Mouse (Mus musculus) kidney, postnatal 36 days (tissue): ENCODE measurements around the gene Lgalsl.

Experiments used
- DNase-seq, 2 experiments: peaks; one replicate each; pipeline ENCODE4 v3.0.0; 2021 to 2022; ENCODE audit warnings: mixed read lengths in 2 of 2

The Lgalsl gene

GRCm38 (mm10) chr11:20823301-20823700 lies 7.6 kb downstream of the Lgalsl start:
- no peak for DNase-seq

GRCm38 (mm10) chr11:20821351-20821750 lies 9.5 kb downstream of the Lgalsl start:
- no peak for DNase-seq

- DNase-seq, result no peak
Measured at GRCm38 (mm10) chr11:20813901-20814523, 16.8 kb downstream of the Lgalsl start.

- peak; percentile 5 to 14 for DNase-seq
Measured at GRCm38 (mm10) chr11:20812153-20812887, 18.5 kb downstream of the Lgalsl start.

GRCm38 (mm10) chr11:20806659-20807058 lies 24.2 kb downstream of the Lgalsl start:
- DNase-seq, result no peak

- no peak for DNase-seq
Measured at GRCm38 (mm10) chr11:20805604-20806249, 25.1 kb downstream of the Lgalsl start.

GRCm38 (mm10) chr11:20804416-20804815 lies 26.4 kb downstream of the Lgalsl start:
- no peak for DNase-seq

- DNase-seq, result peak in 1 of 2 experiments; percentile 20
Measured at GRCm38 (mm10) chr11:20800277-20801092, 30.4 kb downstream of the Lgalsl start.

- DNase-seq, result no peak
Measured at GRCm38 (mm10) chr11:20797841-20798240, 33.0 kb downstream of the Lgalsl start.

- no peak for DNase-seq
Measured at GRCm38 (mm10) chr11:20795466-20795865, 35.4 kb downstream of the Lgalsl start.

GRCm38 (mm10) chr11:20794913-20795254 lies 36.0 kb downstream of the Lgalsl start:
- DNase-seq, result no peak

- peak; percentile 86 to 91 for DNase-seq
Measured at GRCm38 (mm10) chr11:20794196-20794912, 36.5 kb downstream of the Lgalsl start.

GRCm38 (mm10) chr11:20793676-20794075 lies 37.2 kb downstream of the Lgalsl start:
- no peak for DNase-seq

- DNase-seq, result no peak
Measured at GRCm38 (mm10) chr11:20792667-20793066, 38.2 kb downstream of the Lgalsl start.

GRCm38 (mm10) chr11:20791334-20791733 lies 39.5 kb downstream of the Lgalsl start:
- DNase-seq, result peak in 1 of 2 experiments; percentile 7

- DNase-seq, result peak in 1 of 2 experiments; percentile 20
Measured at GRCm38 (mm10) chr11:20789015-20789414, 41.8 kb downstream of the Lgalsl start.

GRCm38 (mm10) chr11:20788070-20788469 lies 42.8 kb downstream of the Lgalsl start:
- no peak for DNase-seq

- no peak for DNase-seq
Measured at GRCm38 (mm10) chr11:20786191-20786590, 44.7 kb downstream of the Lgalsl start.

- DNase-seq, result no peak
Measured at GRCm38 (mm10) chr11:20785186-20785585, 45.7 kb downstream of the Lgalsl start.

- DNase-seq, result no peak
Measured at GRCm38 (mm10) chr11:20784776-20785175, 46.1 kb downstream of the Lgalsl start.

GRCm38 (mm10) chr11:20783467-20783866 lies 47.4 kb downstream of the Lgalsl start:
- no peak for DNase-seq

- no peak for DNase-seq
Measured at GRCm38 (mm10) chr11:20782620-20783019, 48.2 kb downstream of the Lgalsl start.
